Mouse (Mus musculus): ENCODE data around the gene Wdr37.
A peak's percentile ranks its signal among the peaks of the same experiment; 100 is the strongest.

GRCm38 (mm10) chr13:8870510-8871313 is 997 bp downstream of the Wdr37 start:
- TF ChIP-seq CTCF (IDR thresholded peaks at IDR 0.05; ENCODE audit: low read depth) (peak; percentile 100), EP300 (IDR thresholded peaks at IDR 0.05; ENCODE audit: low read depth) (peak; percentile 36; the same call in 1 of the 2 replicates)

Measured in liver, embryonic 14.5 days (tissue).